Mouse (Mus musculus) right cerebral cortex, postnatal 36 days (tissue): Measurements from ENCODE around the gene Zfp61.
A peak's percentile ranks its signal among the peaks of the same experiment; 100 is the strongest.
"Not testable (repeated sequence)": the region's sequence is repeated elsewhere in the genome, so short reads cannot be mapped to it uniquely, and the experiment has no call there.

Source experiments
- DNase-seq, 2 experiments: peaks; one replicate each; pipeline ENCODE4 v3.0.0; 2022; ENCODE audit warnings: low spot score in 2 of 2, mixed read lengths in 1 of 2

Gene Zfp61

DNA sequence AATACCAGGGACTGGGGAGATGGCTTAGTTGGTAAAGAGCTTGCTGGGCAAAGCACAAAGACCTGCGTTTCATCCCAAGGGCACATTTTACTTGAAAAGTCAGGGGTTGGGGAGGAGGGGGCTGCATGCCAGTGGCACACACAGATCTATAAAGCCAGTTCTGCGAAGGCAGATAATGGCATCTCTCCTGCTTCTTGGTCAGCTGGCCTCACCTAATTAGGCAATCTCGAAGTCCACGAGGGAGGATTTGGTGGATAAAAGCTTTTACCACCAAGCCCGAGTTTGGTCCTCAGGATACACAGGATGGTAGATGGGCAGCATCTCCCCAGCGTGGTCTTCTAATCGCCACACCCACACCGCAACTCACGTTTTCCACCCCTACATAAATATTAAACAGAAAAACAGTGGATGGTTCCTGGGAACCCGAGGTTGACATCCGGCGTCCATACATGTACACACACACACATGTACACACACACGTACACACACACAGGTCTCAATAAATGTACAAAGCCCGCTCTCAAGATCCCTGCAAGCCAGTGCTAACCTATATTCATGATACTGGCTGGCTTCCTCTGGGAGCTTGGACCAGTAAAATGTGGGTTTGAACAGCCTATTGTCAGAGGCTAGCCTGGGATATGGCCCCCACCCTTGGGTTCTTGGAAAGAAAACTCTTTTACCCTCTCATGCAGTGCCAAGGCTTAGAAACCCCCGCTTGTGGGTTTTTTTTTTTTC is 3.5 kb downstream of the Zfp61 start:
- DNase-seq: no peak

DNA sequence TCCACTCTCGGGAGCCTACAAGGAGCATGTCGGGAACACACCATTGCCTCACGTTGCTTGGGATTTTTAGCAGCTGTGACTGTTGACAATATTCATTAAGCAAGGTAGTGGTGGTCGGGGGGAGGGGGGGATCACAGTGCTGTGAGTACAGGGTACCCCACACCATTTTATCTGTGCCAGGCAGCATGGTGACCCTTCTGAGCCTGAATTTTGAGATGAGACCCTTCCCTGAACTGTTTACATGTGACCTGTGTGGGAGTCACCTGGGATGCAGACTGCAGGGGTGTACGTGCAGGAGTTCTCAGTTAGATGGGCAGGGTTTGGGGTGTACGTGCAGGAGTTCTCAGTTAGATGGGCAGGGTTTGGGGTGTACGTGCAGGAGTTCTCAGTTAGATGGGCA is 4.6 kb downstream of the Zfp61 start:
- no peak for DNase-seq

GRCm38 (mm10) chr7:24295376-24295775 is 5.7 kb downstream of the Zfp61 start:
- no peak for DNase-seq

DNA sequence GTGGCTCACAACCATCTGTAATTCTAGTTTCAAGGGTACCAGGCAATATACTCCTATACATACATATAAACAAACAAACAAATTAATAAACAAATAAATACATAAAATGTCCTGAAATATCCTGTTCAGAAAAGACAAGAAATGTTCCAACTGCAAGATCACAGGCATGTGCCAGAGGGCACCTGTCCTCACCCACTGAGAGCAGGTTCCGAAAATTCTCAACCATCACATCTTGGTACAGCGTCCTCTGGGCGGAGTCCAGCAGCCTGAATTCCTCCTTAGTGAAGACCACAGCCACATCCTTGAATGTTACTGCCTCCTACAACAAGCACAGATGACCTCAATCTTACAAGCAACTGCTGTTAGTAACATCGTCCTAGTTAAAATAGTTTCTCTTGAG is 6.3 kb downstream of the Zfp61 start:
- no peak for DNase-seq

- DNase-seq: no peak
Measured at GRCm38 (mm10) chr7:24293061-24293851, 7.8 kb downstream of the Zfp61 start.

GRCm38 (mm10) chr7:24291387-24292090 is 9.5 kb downstream of the Zfp61 start:
- no peak for DNase-seq

DNA sequence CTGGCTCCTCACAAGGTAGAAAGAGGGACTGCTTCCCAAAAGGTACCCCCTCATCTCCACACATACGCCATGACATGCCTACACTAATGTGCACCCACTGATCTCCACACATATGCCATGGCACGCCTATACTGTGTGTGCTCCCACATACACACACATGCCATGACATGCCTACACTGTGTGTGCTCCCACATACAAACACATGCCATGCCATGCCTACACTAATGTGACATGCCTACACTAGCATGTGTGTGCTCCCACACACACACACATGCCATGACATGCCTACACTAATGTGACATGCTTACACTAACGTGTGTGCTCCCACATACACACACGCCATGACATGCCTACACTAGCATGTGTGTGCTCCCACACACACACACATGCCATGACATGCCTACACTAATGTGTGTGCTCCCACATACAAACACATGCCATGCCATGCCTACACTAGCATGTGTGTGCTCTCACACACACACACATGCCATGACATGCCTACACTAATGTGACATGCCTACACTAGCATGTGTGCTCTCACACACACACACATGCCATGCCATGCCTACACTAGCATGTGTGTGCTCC is 10.8 kb downstream of the Zfp61 start:
- DNase-seq: no peak

DNA sequence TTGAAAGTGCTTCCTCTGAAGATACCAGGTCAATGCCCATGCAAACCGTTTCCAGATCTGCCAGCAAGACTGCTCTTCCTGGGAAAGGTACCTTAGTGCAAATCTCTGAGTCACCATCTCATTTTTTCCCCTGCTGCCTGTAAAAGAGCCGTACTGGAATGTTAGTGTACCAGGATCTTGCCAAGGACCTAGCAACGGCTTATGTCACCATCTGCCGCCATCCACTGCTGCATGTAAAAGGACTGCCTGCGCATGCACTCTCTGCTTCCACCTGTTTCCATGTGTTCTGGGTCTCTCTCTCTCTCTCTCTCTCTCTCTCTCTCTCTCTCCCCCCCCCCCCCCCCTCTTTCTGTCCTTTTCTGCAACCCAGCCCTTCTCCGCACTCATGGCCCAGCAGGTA is 12.5 kb downstream of the Zfp61 start:
- DNase-seq: no peak

DNA sequence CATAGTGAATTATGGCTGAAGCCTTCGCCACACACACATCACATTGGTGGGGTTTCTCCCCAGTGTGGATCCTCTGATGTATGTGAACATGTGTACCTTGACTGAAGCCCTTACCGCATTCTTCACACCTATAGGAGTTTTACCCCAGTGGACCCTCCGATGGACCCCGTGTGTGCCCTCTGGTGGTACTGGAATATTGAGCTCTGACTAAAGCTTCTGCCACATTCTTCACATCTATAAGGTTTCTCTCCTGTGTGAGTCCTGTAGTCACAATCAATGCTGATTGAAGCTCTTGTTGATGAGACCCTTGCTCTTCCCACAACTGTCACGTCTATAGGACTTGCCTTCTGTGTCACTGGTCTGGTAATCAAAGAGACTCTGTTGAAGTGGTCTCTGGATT is 13.4 kb downstream of the Zfp61 start:
- no peak for DNase-seq

GRCm38 (mm10) chr7:24286916-24287315 is 14.1 kb downstream of the Zfp61 start:
- DNase-seq: no peak

- no peak for DNase-seq
Measured at GRCm38 (mm10) chr7:24286090-24286489, 14.9 kb downstream of the Zfp61 start.

DNA sequence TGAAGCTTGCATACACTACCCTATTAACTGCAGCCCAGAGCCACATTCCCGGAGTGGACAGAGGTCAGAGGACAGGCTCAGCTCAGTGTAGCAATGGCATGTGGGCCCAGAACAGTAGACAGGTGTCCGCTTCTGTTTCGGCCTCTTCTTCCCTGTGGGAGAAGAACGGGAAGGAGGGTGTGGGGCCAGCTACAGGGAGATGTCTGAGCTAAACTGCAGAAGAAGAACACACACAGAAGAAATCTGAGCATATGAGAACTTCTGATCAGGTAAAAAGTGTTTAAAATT is 20.2 kb downstream of the Zfp61 start:
- DNase-seq: no peak

GRCm38 (mm10) chr7:24280031-24280857 is 20.8 kb downstream of the Zfp61 start:
- DNase-seq: no peak

- DNase-seq: not testable (repeated sequence)
Measured at GRCm38 (mm10) chr7:24278771-24279170, 22.3 kb downstream of the Zfp61 start.

GRCm38 (mm10) chr7:24274456-24274855 is 26.6 kb downstream of the Zfp61 start:
- no peak for DNase-seq

DNA sequence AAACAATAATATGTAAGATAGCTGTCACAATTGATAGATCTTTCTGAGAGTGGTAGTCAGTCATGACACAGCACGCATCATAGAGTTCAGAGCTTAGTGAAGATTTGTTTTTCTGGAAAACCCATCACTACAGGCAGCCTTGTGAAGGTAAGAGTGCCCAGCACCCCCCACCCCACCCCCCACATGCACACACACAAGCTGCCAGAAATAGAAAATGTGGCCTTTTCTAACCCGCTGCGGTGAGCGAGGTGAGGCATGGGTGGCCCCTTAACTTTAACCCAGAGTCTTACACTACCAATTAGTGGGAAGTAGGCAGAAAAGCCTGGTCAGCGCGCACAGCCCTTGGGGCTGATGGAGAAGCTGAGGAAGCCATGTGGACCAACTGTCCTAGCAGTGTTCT is 29.8 kb downstream of the Zfp61 start:
- no peak for DNase-seq

GRCm38 (mm10) chr7:24270288-24270672 is 30.8 kb downstream of the Zfp61 start, which contains the start of gene Zfp93:
TSS of gene Zfp93 (plus strand) at chr7:24270420.
- DNase-seq: peak; percentile 80 to 89

DNA sequence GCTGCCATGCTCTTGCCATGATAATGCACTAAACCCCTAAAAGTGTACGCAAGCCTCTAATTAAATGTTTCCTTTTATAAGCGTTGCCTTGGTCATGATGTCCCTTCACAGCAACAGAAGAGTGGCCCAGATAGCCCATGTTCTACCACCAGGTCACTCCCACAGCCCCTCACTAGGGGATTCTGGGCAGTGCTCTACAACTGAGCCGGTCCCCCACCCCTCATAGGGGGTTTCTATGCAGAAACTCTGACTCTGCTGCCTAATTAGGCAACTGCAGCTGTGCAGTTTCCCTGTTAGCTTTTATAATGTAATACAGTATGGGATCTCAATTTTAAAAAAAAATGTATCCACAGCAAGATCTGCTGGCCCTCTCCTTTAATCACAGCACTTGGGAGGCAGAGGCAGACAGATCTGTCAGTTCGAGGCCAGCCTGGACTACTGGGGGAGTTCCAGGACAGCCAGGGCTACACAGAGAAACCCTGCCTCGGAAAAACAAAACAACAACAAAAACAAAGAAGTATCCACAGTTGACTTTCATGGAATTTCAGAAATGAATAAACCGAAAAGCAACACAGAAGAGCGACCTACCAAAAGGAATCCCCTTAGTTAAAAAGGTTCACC is 31.3 kb downstream of the Zfp61 start:
- no peak for DNase-seq

- no peak for DNase-seq
Measured at GRCm38 (mm10) chr7:24269256-24269655, 31.8 kb downstream of the Zfp61 start.

DNA sequence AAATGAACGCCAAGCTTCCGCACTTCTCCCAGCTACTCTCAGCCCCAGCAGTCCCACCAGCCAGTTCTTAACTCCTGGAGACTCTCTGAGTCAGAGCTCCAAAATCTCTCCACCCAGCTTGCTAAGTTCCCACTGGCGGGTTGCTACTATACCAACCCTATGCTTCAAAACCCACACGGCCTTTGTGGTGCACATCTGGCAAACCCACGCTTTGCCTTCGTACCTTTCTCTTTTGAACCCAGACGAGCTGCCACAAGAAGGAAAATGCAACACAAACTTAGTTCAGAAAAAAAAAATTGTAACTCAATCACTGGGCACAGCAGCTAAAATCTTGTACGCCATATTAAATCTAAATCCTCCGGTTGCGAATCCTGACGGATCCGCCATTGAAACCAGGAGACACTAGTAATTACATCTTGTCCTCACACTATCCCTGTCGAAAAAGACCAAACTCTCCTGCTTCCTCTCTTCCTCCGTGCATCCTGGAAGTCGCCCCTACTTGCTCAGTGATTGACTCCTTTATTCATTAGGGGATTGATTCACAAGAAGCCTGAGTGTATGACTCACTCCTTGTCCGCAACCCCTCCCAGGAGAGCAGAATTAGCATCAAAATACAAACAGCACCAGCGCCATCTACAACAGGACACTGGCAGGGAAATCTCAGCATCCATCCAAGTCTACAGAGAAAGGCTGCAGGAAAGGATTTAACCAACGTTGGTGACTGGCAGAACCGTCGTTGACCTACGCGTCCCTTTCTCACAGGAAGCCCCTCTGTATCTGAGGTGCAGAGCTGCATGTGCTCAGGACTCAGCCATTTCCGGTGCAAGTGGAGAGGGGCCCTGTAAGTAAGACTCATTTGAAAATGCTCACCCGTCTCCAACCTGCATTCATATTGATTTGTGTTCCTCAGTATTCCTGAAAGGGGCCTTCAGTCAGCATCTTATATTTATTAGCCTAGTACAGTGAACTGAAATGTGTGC is 32.6 kb downstream of the Zfp61 start:
- DNase-seq: no peak
